Mouse (Mus musculus): ENCODE results near the gene Cenpe. TPM values are rescaled to one million over a fixed set of nuclear protein-coding genes. Genes with fewer than 3 reads are reported as not detected.

Gene Cenpe
- total RNA-seq, 1 experiment from 2014 or later, result 103 TPM

DNA sequence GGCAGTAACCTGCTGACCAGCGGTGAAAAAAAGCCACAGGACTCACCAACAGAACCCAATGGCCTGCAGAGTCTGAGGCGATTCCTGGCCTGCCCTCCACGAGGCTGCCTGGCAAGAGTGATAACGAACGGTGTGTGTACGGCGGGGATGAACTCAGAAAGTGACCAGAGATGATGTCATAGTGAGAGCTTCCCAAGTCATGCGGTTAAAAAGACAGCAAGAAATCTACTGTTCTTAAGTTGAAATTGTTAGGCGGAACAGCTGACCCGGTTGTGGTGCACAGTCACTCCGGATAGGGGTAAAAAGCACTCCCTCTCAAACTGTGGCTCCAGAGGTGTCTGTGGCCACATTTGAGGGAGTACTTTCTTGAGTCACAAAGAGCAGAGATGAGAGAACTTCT is 106.0 kb downstream of the Cenpe start:
- ATAC-seq (replicated peaks; ENCODE audit: low read depth, poor library complexity, severe bottlenecking), result no peak

Other genes with a start within 250 kb of the Cenpe start
- gene Bdh2, start 68.7 kb downstream of the Cenpe start, total RNA-seq (2017), result 1.4 TPM in 1 of 2 replicates, not detected in the other
- gene Slc9b2, start 95.2 kb downstream of the Cenpe start, total RNA-seq (2017), result 0.41 TPM in 1 of 2 replicates, not detected in the other
- gene Slc9b1, start 135.5 kb downstream of the Cenpe start, total RNA-seq (2017), result not detected in 2 replicates
- 37.4 and 56.9 TPM in 2 replicates for gene Cisd2, start 211.4 kb downstream of the Cenpe start, total RNA-seq (2017)
- gene Ube2d3, start 225.6 kb downstream of the Cenpe start, total RNA-seq (2017), result 485 and 753 TPM in 2 replicates